Mouse (Mus musculus): ENCODE measurements around the gene Reln.

DNA sequence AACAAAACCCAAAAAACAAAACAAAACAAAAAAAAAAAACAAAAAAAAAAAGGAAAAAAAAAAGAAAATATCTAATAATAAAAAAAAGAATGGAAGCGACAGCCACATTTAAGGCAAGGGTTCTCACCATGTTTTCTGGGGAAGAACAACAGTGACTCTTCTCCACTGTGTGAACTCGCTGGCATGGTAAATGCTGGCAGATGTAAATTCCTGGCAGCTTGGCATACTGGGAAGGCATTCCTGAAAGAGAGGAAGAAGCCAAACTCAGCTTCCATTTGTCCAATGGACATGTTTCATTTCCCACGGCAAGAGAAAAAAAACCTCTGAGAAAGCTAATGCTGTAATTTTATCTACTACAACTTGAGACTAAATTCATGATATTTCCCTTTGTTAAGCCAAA, 326.6 kb downstream of the Reln start:
- TF ChIP-seq CTCF (IDR thresholded peaks at IDR 0.05; ENCODE audit: borderline replicate concordance, control insufficient read depth, extremely low read depth, insufficient read depth, low read length, poor library complexity) (no peak), POLR2A (IDR thresholded peaks at IDR 0.05; ENCODE audit: control insufficient read depth, extremely low read depth, insufficient read depth, low read length, poor library complexity) (no peak)

All from thymus, adult 2 months (tissue).